Mouse (Mus musculus) erythroblast, embryonic 14.5 days (primary cell): Measurements from ENCODE around the gene Tfb1m. TPM values are rescaled to one million over a fixed set of nuclear protein-coding genes. Genes with fewer than 3 reads are reported as not detected.

Experiments
- H3K27me3 ChIP-seq: 2 replicates; pipeline ENCODE4 v1.6.1; 2012; ENCODE audit warnings: inconsistent platforms; ENCODE audit not compliant: control insufficient read depth
- H3K36me3 ChIP-seq: 2 replicates; pipeline ENCODE4 v1.6.1; 2012; ENCODE audit warnings: mild to moderate bottlenecking, inconsistent platforms; ENCODE audit not compliant: control insufficient read depth
- H3K4me1 ChIP-seq: 2 replicates; pipeline ENCODE4 v1.6.1; 2012; ENCODE audit warnings: inconsistent platforms; ENCODE audit not compliant: control insufficient read depth
- H3K4me3 ChIP-seq: replicated peaks from 2 replicates; pipeline ENCODE3; 2012; ENCODE audit warnings: moderate library complexity, mild to moderate bottlenecking, inconsistent platforms
- H3K9me3 ChIP-seq: 2 replicates; pipeline ENCODE4 v1.6.1; 2012; ENCODE audit warnings: low read length, inconsistent platforms, mixed read lengths; ENCODE audit not compliant: control insufficient read depth
- GATA1 ChIP-seq: IDR thresholded peaks from 2 replicates; pipeline ENCODE4 v1.6.1; 2012; ENCODE audit warnings: low read length, inconsistent platforms, mixed read lengths
- TAL1 ChIP-seq: IDR thresholded peaks from 3 replicates; pipeline ENCODE4 v1.6.1; 2012; ENCODE audit warnings: low read length, inconsistent platforms, mixed read lengths
- polyA plus RNA-seq: library from polyadenylated mRNA; stranded (reverse); fragments of >175 nt; gene quantifications from 2 replicates; pipeline ENCODE4 v1.2.3, GENCODE M21; 2012

The Tfb1m gene
- polyA plus RNA-seq, 1 experiment, result 0.12 TPM

- H3K27me3 ChIP-seq, result no peaks in the 10 kb centered on the region
- TF ChIP-seq TAL1, result no peak
- no peak for TF ChIP-seq GATA1
- no peaks in the 10 kb centered on the region for H3K9me3 ChIP-seq
- H3K36me3 ChIP-seq, result peaks cover 27% of the 10 kb centered on the region
- H3K4me1 ChIP-seq, result peaks cover 41% of the 10 kb centered on the region
- H3K4me3 ChIP-seq, result peak overlapping the region; percentile 37
Observed at GRCm38 (mm10) chr17:3527841-3528471, 29.6 kb downstream of the Tfb1m start.

DNA sequence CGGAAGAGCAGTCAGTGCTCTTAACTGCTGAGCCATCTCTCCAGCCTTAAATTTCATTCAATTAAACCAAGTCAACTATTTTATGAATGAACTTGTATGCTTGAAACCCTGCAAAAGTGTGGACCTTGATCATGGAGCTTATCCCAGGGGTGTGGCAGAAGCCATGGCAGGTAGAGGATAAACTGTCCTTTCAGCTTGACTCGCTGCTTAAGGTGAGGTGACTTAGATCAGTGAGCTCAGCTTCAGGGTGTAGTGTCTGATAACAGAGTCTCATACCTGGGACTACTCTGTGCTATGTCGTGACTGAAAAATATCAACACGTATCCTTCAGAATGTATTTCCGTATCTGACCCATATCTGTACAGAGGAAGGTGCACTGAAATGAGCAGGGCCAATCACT lies 37.2 kb downstream of the Tfb1m start:
- Histone ChIP-seq H3K4me3 (no peak overlapping the region), H3K27me3 (no peaks in the 10 kb centered on the region), H3K9me3 (no peaks in the 10 kb centered on the region), H3K36me3 (peaks cover 27% of the 10 kb centered on the region), H3K4me1 (peaks cover 12% of the 10 kb centered on the region)
- no peak for TF ChIP-seq TAL1
- TF ChIP-seq GATA1, result no peak

GRCm38 (mm10) chr17:3516406-3516805 lies 41.2 kb downstream of the Tfb1m start:
- Histone ChIP-seq H3K27me3 (no peaks in the 10 kb centered on the region), H3K36me3 (peaks cover 20% of the 10 kb centered on the region), H3K4me1 (peaks cover 10% of the 10 kb centered on the region), H3K9me3 (no peaks in the 10 kb centered on the region), H3K4me3 (no peak overlapping the region)
- TF ChIP-seq TAL1 (no peak), GATA1 (no peak)

GRCm38 (mm10) chr17:3515851-3516250 lies 41.7 kb downstream of the Tfb1m start:
- Histone ChIP-seq H3K27me3 (no peaks in the 10 kb centered on the region), H3K4me3 (no peak overlapping the region), H3K9me3 (no peaks in the 10 kb centered on the region), H3K4me1 (peaks cover 6% of the 10 kb centered on the region), H3K36me3 (peaks cover 20% of the 10 kb centered on the region)
- TF ChIP-seq TAL1, result no peak
- TF ChIP-seq GATA1, result no peak

GRCm38 (mm10) chr17:3514316-3514715 lies 43.3 kb downstream of the Tfb1m start:
- no peak for TF ChIP-seq TAL1
- TF ChIP-seq GATA1, result no peak
- Histone ChIP-seq H3K4me1 (no peaks in the 10 kb centered on the region), H3K9me3 (no peaks in the 10 kb centered on the region), H3K36me3 (peaks cover 12% of the 10 kb centered on the region), H3K27me3 (no peaks in the 10 kb centered on the region), H3K4me3 (no peak overlapping the region)

DNA sequence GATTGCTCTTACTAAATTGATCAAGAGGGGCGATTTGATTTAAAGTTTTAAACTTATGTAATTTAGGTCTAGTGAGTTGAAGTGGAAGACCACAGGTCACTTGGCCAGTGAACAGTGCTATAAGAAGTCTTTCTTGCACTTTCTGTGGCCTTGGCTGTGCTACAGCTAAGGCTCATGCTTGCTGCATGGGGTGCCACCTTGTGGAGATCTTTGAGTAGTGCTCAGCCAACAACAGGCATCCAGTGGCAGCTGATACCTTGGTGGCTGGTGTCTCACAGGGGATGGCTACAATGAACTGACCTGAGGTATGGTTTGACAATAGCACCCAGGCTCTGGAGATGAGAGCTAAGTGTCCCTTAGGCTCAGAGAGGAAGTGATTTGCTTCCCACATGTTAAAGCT lies 47.7 kb downstream of the Tfb1m start:
- no peak overlapping the region for H3K4me3 ChIP-seq
- TF ChIP-seq GATA1 (no peak), TAL1 (no peak)
- H3K36me3 ChIP-seq, result no peaks in the 10 kb centered on the region
- H3K4me1 ChIP-seq, result no peaks in the 10 kb centered on the region
- H3K27me3 ChIP-seq, result no peaks in the 10 kb centered on the region
- H3K9me3 ChIP-seq, result no peaks in the 10 kb centered on the region

GRCm38 (mm10) chr17:3506508-3506907 lies 51.1 kb downstream of the Tfb1m start:
- H3K4me3 ChIP-seq, result no peak overlapping the region
- TF ChIP-seq TAL1 (no peak), GATA1 (no peak)
- H3K4me1 ChIP-seq, result no peaks in the 10 kb centered on the region
- H3K9me3 ChIP-seq, result no peaks in the 10 kb centered on the region
- no peaks in the 10 kb centered on the region for H3K36me3 ChIP-seq
- no peaks in the 10 kb centered on the region for H3K27me3 ChIP-seq

DNA sequence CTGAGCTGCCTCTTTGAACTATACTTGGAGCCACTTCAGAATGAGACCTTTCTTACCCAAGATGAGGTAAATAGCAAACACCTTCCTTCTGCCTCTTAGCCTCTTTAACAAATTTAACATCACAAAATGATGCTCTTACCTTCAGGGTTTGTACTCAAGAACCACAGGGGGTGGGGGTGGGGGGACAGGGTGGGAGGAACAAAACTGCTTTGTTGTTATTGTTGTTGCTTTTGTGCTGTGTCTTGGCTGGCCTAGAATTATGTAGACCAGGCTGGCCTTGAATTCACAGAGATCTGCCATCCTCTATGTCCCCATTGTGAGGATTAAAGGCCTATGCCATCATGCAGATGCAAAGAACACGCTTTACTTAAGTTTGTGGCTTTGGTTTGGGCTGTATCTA lies 51.9 kb downstream of the Tfb1m start:
- TF ChIP-seq TAL1 (no peak), GATA1 (no peak)
- H3K36me3 ChIP-seq, result no peaks in the 10 kb centered on the region
- H3K4me3 ChIP-seq, result no peak overlapping the region
- no peaks in the 10 kb centered on the region for H3K27me3 ChIP-seq
- no peaks in the 10 kb centered on the region for H3K9me3 ChIP-seq
- H3K4me1 ChIP-seq, result no peaks in the 10 kb centered on the region

DNA sequence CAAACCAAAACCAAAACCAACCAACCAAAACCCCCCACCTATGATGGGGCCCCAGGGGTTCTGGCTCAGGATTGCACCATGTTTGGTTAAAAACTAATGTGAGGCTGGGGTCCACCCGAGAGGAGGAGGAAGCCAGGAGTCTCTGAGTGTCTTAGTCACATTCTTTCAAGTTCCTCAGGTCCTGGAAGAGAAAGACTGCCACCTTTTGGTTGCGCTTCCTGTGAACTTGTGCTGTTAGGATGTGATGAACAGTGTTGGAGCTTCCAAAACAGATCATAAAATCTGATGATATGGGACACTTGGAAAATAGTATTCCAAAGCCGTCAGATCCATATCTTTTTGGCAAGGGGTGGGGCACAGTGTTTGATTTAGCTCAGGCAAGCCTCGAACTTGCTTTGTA lies 56.6 kb downstream of the Tfb1m start:
- TF ChIP-seq GATA1 (no peak), TAL1 (no peak)
- Histone ChIP-seq H3K4me3 (no peak overlapping the region), H3K27me3 (no peaks in the 10 kb centered on the region), H3K9me3 (no peaks in the 10 kb centered on the region), H3K36me3 (no peaks in the 10 kb centered on the region), H3K4me1 (no peaks in the 10 kb centered on the region)

- Histone ChIP-seq H3K4me3 (no peak overlapping the region), H3K9me3 (no peaks in the 10 kb centered on the region), H3K36me3 (no peaks in the 10 kb centered on the region), H3K4me1 (no peaks in the 10 kb centered on the region), H3K27me3 (no peaks in the 10 kb centered on the region)
- TF ChIP-seq TAL1 (no peak), GATA1 (no peak)
Observed at GRCm38 (mm10) chr17:3500076-3500475, 57.5 kb downstream of the Tfb1m start.
